Mouse (Mus musculus) kidney, embryonic 15.5 days (tissue): ENCODE measurements around the gene Abcf1. TPM values are rescaled to one million over a fixed set of nuclear protein-coding genes. Genes with fewer than 3 reads are reported as not detected.
"Not testable (repeated sequence)": the region's sequence is repeated elsewhere in the genome, so short reads cannot be mapped to it uniquely, and the experiment has no call there.

Source experiments
- ATAC-seq: fragments of 200-750 bp; cut with Nextera tagmentation; replicated peaks from 2 replicates; pipeline ENCODE4 v1.8.0; 2017; ENCODE audit warnings: moderate TSS enrichment; ENCODE audit not compliant: low FRiP score
- H3K27ac ChIP-seq: fragments of 300-500 bp; sonication (generic); 2 replicates; pipeline ENCODE4 v1.5.1; 2015; ENCODE audit warnings: mild to moderate bottlenecking, inconsistent platforms
- H3K27me3 ChIP-seq: fragments of 300-500 bp; sonication (generic); 2 replicates; pipeline ENCODE4 v1.6.1; 2015; ENCODE audit warnings: inconsistent platforms
- H3K36me3 ChIP-seq: fragments of 300-500 bp; sonication (generic); 2 replicates; pipeline ENCODE4 v1.6.1; 2015; ENCODE audit warnings: inconsistent platforms
- H3K4me1 ChIP-seq: fragments of 300-500 bp; sonication (generic); 2 replicates; pipeline ENCODE4 v1.6.1; 2015; ENCODE audit warnings: inconsistent platforms
- H3K4me2 ChIP-seq: fragments of 300-500 bp; sonication (generic); 2 replicates; pipeline ENCODE4 v1.6.1; 2015; ENCODE audit warnings: moderate library complexity, mild to moderate bottlenecking, inconsistent platforms
- H3K4me3 ChIP-seq: fragments of 300-500 bp; sonication (generic); replicated peaks from 2 replicates; pipeline ENCODE4 v1.5.1; 2015; ENCODE audit warnings: mild to moderate bottlenecking, inconsistent platforms
- H3K9ac ChIP-seq: fragments of 300-500 bp; sonication (generic); 2 replicates; pipeline ENCODE4 v1.6.1; 2015; ENCODE audit warnings: mild to moderate bottlenecking, inconsistent platforms
- H3K9me3 ChIP-seq: fragments of 300-500 bp; sonication (generic); replicated peaks from 2 replicates; pipeline ENCODE4 v1.6.1; 2016; ENCODE audit warnings: inconsistent platforms
- WGBS: fragments of 180-500 bp; shearing (Covaris S2); methylation state at CpG from one replicate; pipeline ENCODE4 v1.1.7; 2015; ENCODE audit warnings: mixed read lengths; 5-methylcytosine and 5-hydroxymethylcytosine counted together
- polyA plus RNA-seq: library from polyadenylated mRNA; unstranded; fragments of >200 nt; fragmentation: Nextera tagmentation; extraction: Ambion mirVana; gene quantifications from 2 replicates; pipeline ENCODE4 v1.2.1, GENCODE M21; 2015

The Abcf1 gene
- polyA plus RNA-seq, 1 experiment from 2014 or later = 98.1 TPM

- no peak overlapping the region for H3K4me2 ChIP-seq
- WGBS = 85% methylated on average over 2 of the region's 2 CpGs
- peaks cover 24% of the 10 kb centered on the region for H3K4me1 ChIP-seq
- H3K4me3 ChIP-seq = no peak overlapping the region
- H3K36me3 ChIP-seq = peaks cover 55% of the 10 kb centered on the region
- no peak for ATAC-seq
- no peaks in the 10 kb centered on the region for H3K9me3 ChIP-seq
- no peaks in the 10 kb centered on the region for H3K27me3 ChIP-seq
- H3K27ac ChIP-seq = no peak overlapping the region
- no peak overlapping the region for H3K9ac ChIP-seq
Observed at GRCm38 (mm10) chr17:35967621-35968020, 1.9 kb downstream of the Abcf1 start.

- Histone ChIP-seq H3K9me3 (no peaks in the 10 kb centered on the region), H3K27ac (no peak overlapping the region), H3K36me3 (peaks cover 92% of the 10 kb centered on the region), H3K4me1 (peaks cover 8% of the 10 kb centered on the region), H3K4me3 (no peak overlapping the region), H3K9ac (no peak overlapping the region), H3K4me2 (no peak overlapping the region), H3K27me3 (no peaks in the 10 kb centered on the region)
- ATAC-seq = no peak
- WGBS = 93% methylated on average over 10 of the region's 10 CpGs
Observed at GRCm38 (mm10) chr17:35963279-35963678, 6.3 kb downstream of the Abcf1 start.

- H3K36me3 ChIP-seq = peaks cover 86% of the 10 kb centered on the region
- H3K9me3 ChIP-seq = no peaks in the 10 kb centered on the region
- H3K4me2 ChIP-seq = no peak overlapping the region
- no peaks in the 10 kb centered on the region for H3K4me1 ChIP-seq
- 96% methylated on average over 15 of the region's 15 CpGs for WGBS
- H3K27ac ChIP-seq = no peak overlapping the region
- H3K27me3 ChIP-seq = no peaks in the 10 kb centered on the region
- no peak for ATAC-seq
- no peak overlapping the region for H3K9ac ChIP-seq
- no peak overlapping the region for H3K4me3 ChIP-seq
Observed at GRCm38 (mm10) chr17:35958533-35959223, 10.9 kb downstream of the Abcf1 start.

GRCm38 (mm10) chr17:35954665-35955064 lies 14.9 kb downstream of the Abcf1 start:
- Histone ChIP-seq H3K9ac (no peak overlapping the region), H3K27me3 (no peaks in the 10 kb centered on the region), H3K4me3 (no peak overlapping the region), H3K36me3 (peaks cover 46% of the 10 kb centered on the region), H3K9me3 (no peaks in the 10 kb centered on the region), H3K27ac (no peak overlapping the region), H3K4me1 (no peaks in the 10 kb centered on the region), H3K4me2 (no peak overlapping the region)
- WGBS = 83% methylated on average over 8 of the region's 8 CpGs
- ATAC-seq = no peak

GRCm38 (mm10) chr17:35952559-35952958 lies 17.0 kb downstream of the Abcf1 start:
- not testable (repeated sequence) for H3K4me2 ChIP-seq, H3K4me1 ChIP-seq, H3K9ac ChIP-seq, H3K27ac ChIP-seq, ATAC-seq, H3K27me3 ChIP-seq, H3K9me3 ChIP-seq, H3K4me3 ChIP-seq
- 89% methylated on average over 3 of the region's 3 CpGs for WGBS
- H3K36me3 ChIP-seq = peaks cover 25% of the 10 kb centered on the region

GRCm38 (mm10) chr17:35950946-35951345 lies 18.6 kb downstream of the Abcf1 start:
- H3K9ac ChIP-seq, ATAC-seq, H3K4me1 ChIP-seq, H3K4me2 ChIP-seq, H3K36me3 ChIP-seq, H3K27me3 ChIP-seq, H3K9me3 ChIP-seq, H3K4me3 ChIP-seq, H3K27ac ChIP-seq: not testable (repeated sequence)

- H3K4me2 ChIP-seq = no peak overlapping the region
- no peaks in the 10 kb centered on the region for H3K4me1 ChIP-seq
- no peaks in the 10 kb centered on the region for H3K9me3 ChIP-seq
- WGBS = 59% methylated on average over 1 of the region's 1 CpGs
- no peak overlapping the region for H3K9ac ChIP-seq
- ATAC-seq = no peak
- no peak overlapping the region for H3K4me3 ChIP-seq
- no peaks in the 10 kb centered on the region for H3K27me3 ChIP-seq
- no peaks in the 10 kb centered on the region for H3K36me3 ChIP-seq
- H3K27ac ChIP-seq = no peak overlapping the region
Observed at GRCm38 (mm10) chr17:35939941-35940340, 29.6 kb downstream of the Abcf1 start.

GRCm38 (mm10) chr17:35939108-35939507 lies 30.5 kb downstream of the Abcf1 start:
- no peaks in the 10 kb centered on the region for H3K9me3 ChIP-seq
- 67% methylated on average over 2 of the region's 2 CpGs for WGBS

GRCm38 (mm10) chr17:35937700-35938348 lies 31.7 kb downstream of the Abcf1 start:
- Histone ChIP-seq H3K27me3 (no peaks in the 10 kb centered on the region), H3K36me3 (no peaks in the 10 kb centered on the region), H3K4me2 (no peak overlapping the region), H3K4me3 (no peak overlapping the region), H3K9me3 (no peaks in the 10 kb centered on the region), H3K4me1 (no peaks in the 10 kb centered on the region), H3K27ac (no peak overlapping the region), H3K9ac (no peak overlapping the region)
- WGBS = 50% methylated on average over 2 of the region's 2 CpGs
- peak; percentile 69; the same call in 1 of the 2 replicates for ATAC-seq

More at GRCm38 (mm10) chr17:35939108-35939507, 30.5 kb downstream of the Abcf1 start:
- no peaks in the 10 kb centered on the region for H3K36me3 ChIP-seq
- no peak overlapping the region for H3K4me2 ChIP-seq
- no peaks in the 10 kb centered on the region for H3K4me1 ChIP-seq
- no peak overlapping the region for H3K4me3 ChIP-seq
- no peak overlapping the region for H3K9ac ChIP-seq
- H3K27ac ChIP-seq = no peak overlapping the region
- H3K27me3 ChIP-seq = no peaks in the 10 kb centered on the region
- no peak for ATAC-seq

- H3K4me3 ChIP-seq, H3K27ac ChIP-seq, H3K4me1 ChIP-seq, H3K4me2 ChIP-seq, H3K9me3 ChIP-seq, H3K9ac ChIP-seq, H3K27me3 ChIP-seq, ATAC-seq: not testable (repeated sequence)
- peaks cover 11% of the 10 kb centered on the region for H3K36me3 ChIP-seq
- 87% methylated on average over 14 of the region's 14 CpGs for whole genome bisulfite sequencing
Observed at GRCm38 (mm10) chr17:35935763-35936162, 33.8 kb downstream of the Abcf1 start.

- Histone ChIP-seq H3K9me3 (no peaks in the 10 kb centered on the region), H3K4me3 (no peak overlapping the region), H3K27ac (no peak overlapping the region), H3K36me3 (peaks cover 43% of the 10 kb centered on the region), H3K4me2 (no peak overlapping the region), H3K9ac (no peak overlapping the region), H3K27me3 (no peaks in the 10 kb centered on the region), H3K4me1 (no peaks in the 10 kb centered on the region)
- WGBS = 89% methylated on average over 4 of the region's 4 CpGs
- no peak for ATAC-seq
Observed at GRCm38 (mm10) chr17:35932608-35933007, 37.0 kb downstream of the Abcf1 start.

- Histone ChIP-seq H3K4me2 (no peak overlapping the region), H3K4me1 (no peaks in the 10 kb centered on the region), H3K27me3 (no peaks in the 10 kb centered on the region), H3K9ac (no peak overlapping the region), H3K27ac (no peak overlapping the region), H3K9me3 (no peaks in the 10 kb centered on the region), H3K36me3 (peaks cover 63% of the 10 kb centered on the region), H3K4me3 (no peak overlapping the region)
- ATAC-seq = 0 out of 2 replicates have a peak, but pooled peaks have one; percentile 26
- 95% methylated on average over 12 of the region's 12 CpGs for WGBS
Observed at GRCm38 (mm10) chr17:35930627-35931026, 38.9 kb downstream of the Abcf1 start.
